Mouse (Mus musculus): ENCODE data around the gene Igsf23.
"Not testable (repeated sequence)": the region's sequence is repeated elsewhere in the genome, so short reads cannot be mapped to it uniquely, and the experiment has no call there.

The Igsf23 gene

GRCm38 (mm10) chr7:19935961-19936360 lies 14.6 kb downstream of the Igsf23 start:
- in situ Hi-C loops (cut with MboI) = no loop called here

GRCm38 (mm10) chr7:19935171-19935751 lies 15.3 kb downstream of the Igsf23 start:
- in situ Hi-C loops (cut with MboI) = no loop called here

GRCm38 (mm10) chr7:19932877-19933809 lies 17.4 kb downstream of the Igsf23 start:
- in situ Hi-C loops (cut with MboI) = no loop called here

GRCm38 (mm10) chr7:19932133-19932876 lies 18.3 kb downstream of the Igsf23 start:
- in situ Hi-C loops (cut with MboI) = no loop called here

GRCm38 (mm10) chr7:19930481-19930880 lies 20.1 kb downstream of the Igsf23 start:
- in situ Hi-C loops (cut with MboI) = not testable (repeated sequence)

- in situ Hi-C loops (cut with MboI) = no loop called here
Observed at GRCm38 (mm10) chr7:19928486-19928885, 22.1 kb downstream of the Igsf23 start.

- in situ Hi-C loops (cut with MboI) = no loop called here
Observed at GRCm38 (mm10) chr7:19926849-19927480, 23.6 kb downstream of the Igsf23 start.

GRCm38 (mm10) chr7:19925376-19925775 lies 25.2 kb downstream of the Igsf23 start:
- in situ Hi-C loops (cut with MboI) = no loop called here

GRCm38 (mm10) chr7:19923797-19924196 lies 26.8 kb downstream of the Igsf23 start:
- in situ Hi-C loops (cut with MboI) = no loop called here

GRCm38 (mm10) chr7:19923354-19923753 lies 27.2 kb downstream of the Igsf23 start:
- in situ Hi-C loops (cut with MboI) = no loop called here

- in situ Hi-C loops (cut with MboI) = no loop called here
Observed at GRCm38 (mm10) chr7:19920506-19921261, 29.9 kb downstream of the Igsf23 start, which contains the start of gene Pvr. Pvr (minus strand) TSS chr7:19921160.

GRCm38 (mm10) chr7:19920166-19920505 lies 30.4 kb downstream of the Igsf23 start:
- in situ Hi-C loops (cut with MboI) = no loop called here

GRCm38 (mm10) chr7:19914558-19914957 lies 36.0 kb downstream of the Igsf23 start:
- in situ Hi-C loops (cut with MboI) = loop anchor here (5.0 kb wide), 1 partner anchor 48 kb away; no protein-coding TSS in a partner anchor

- in situ Hi-C loops (cut with MboI) = loop anchor here (5.0 kb wide), 1 partner anchor 50 kb away; no protein-coding TSS in a partner anchor
Observed at GRCm38 (mm10) chr7:19911695-19912524, 38.6 kb downstream of the Igsf23 start.

GRCm38 (mm10) chr7:19911292-19911658 lies 39.3 kb downstream of the Igsf23 start:
- in situ Hi-C loops (cut with MboI) = loop anchor here (5.0 kb wide), 1 partner anchor 51 kb away; no protein-coding TSS in a partner anchor

- in situ Hi-C loops (cut with MboI) = loop anchor here (5.0 kb wide), 1 partner anchor 52 kb away; no protein-coding TSS in a partner anchor
Observed at GRCm38 (mm10) chr7:19910421-19911291, 39.9 kb downstream of the Igsf23 start.

- in situ Hi-C loops (cut with MboI) = no loop called here
Observed at GRCm38 (mm10) chr7:19889881-19890280, 60.7 kb downstream of the Igsf23 start.

GRCm38 (mm10) chr7:19887849-19888248 lies 62.7 kb downstream of the Igsf23 start, which contains the start of gene Ceacam19:
Ceacam19 (minus strand) TSS chr7:19887965.
- in situ Hi-C loops (cut with MboI) = no loop called here

All from mature B cell (primary cell).